Mouse (Mus musculus) bone marrow macrophage, adult 2 months (primary cell): ENCODE data around the gene Sdccag8. TPM values are rescaled to one million over a fixed set of nuclear protein-coding genes. Genes with fewer than 3 reads are reported as not detected.

Experiments used
- H3K27ac ChIP-seq: 2 replicates; pipeline ENCODE4 v1.5.1; 2012; ENCODE audit warnings: low read depth, low read length; ENCODE audit not compliant: insufficient read depth
- H3K4me1 ChIP-seq: 2 replicates; pipeline ENCODE4 v1.6.1; 2012; ENCODE audit warnings: low read length; ENCODE audit not compliant: control insufficient read depth, insufficient read depth
- H3K4me3 ChIP-seq: 2 replicates; pipeline ENCODE4 v1.5.1; 2012; ENCODE audit warnings: mild to moderate bottlenecking, low read length, moderate library complexity; ENCODE audit not compliant: insufficient read depth
- CTCF ChIP-seq: IDR thresholded peaks from 2 replicates; pipeline ENCODE4 v1.5.1; 2012; ENCODE audit warnings: low read depth, mild to moderate bottlenecking, low read length, moderate library complexity
- POLR2A ChIP-seq: IDR thresholded peaks from 2 replicates; pipeline ENCODE4 v1.6.1; 2012; ENCODE audit warnings: mild to moderate bottlenecking, low read depth, low read length, borderline replicate concordance
- polyA plus RNA-seq: library from polyadenylated mRNA; stranded (reverse); fragments of >200 nt; gene quantifications from 2 replicates; pipeline ENCODE4 v1.2.4, GENCODE M21; 2012; ENCODE audit not compliant: missing spikeins, insufficient read depth, insufficient read length

Gene Sdccag8
- 24.5 and 26.0 TPM in 2 replicates for polyA plus RNA-seq

DNA sequence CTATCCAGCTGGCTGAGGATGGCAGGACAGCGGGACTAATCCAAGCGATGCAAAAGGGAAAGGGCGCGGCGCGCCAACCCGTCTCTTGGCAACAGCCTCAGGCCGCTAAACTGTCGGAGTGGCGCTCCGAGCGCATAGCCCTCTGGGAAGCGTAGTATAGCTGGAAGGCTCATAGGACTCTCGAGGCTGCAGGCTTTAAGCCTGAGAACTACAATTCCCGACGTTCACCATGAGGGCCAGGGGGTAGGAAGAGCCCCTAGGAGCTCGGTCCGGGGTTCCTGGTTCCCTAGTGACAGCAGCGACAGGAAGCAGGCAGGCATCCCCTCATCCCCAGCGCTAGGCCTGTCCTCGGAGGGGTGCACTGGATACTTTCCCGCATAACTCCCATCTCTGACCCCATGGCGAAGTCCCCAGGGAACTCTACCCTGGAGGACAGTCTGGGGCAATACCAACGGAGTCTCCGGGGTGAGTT lies at the start of gene Sdccag8:
Sdccag8 (plus strand) TSS at position 70 of the 472 bp plus-strand sequence.
- Histone ChIP-seq H3K4me1 (peaks cover 32% of the 10 kb centered on the region), H3K4me3 (peak within 1 kb of the TSS; percentile 74), H3K27ac (peak within 1 kb of the TSS; percentile 93)
- TF ChIP-seq CTCF (no peak), POLR2A (no peak)

DNA sequence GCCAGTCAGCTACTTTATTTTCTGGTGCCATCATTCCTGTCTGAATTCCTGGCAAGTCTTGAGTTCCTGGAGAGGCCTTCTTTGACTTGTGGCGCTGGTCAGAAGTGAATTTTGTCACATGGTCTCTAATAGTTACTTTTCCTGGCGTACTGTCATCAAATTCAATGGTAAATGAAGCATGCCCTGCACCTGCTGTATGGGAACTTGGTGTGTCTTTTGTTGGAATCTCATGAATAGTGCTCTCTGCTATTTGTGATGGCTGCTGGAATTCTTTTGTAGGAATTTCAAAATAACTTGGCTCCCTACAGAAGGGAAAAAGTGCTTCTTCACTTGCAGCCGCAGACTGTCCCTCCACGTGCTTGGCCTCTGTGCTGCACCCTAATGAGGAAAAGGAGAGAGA lies 39.9 kb upstream of the Sdccag8 start:
- no peaks in the 10 kb centered on the region for H3K4me1 ChIP-seq
- no peak overlapping the region for H3K4me3 ChIP-seq
- H3K27ac ChIP-seq, result no peak overlapping the region
- TF ChIP-seq CTCF, result no peak
- no peak for TF ChIP-seq POLR2A

GRCm38 (mm10) chr1:176789326-176789725 lies 25.1 kb upstream of the Sdccag8 start:
- TF ChIP-seq CTCF, result no peak
- TF ChIP-seq POLR2A, result no peak
- Histone ChIP-seq H3K4me3 (no peak overlapping the region), H3K4me1 (peaks cover 9% of the 10 kb centered on the region; the same call in 1 of the 2 replicates), H3K27ac (no peak overlapping the region)

- TF ChIP-seq CTCF (no peak), POLR2A (no peak)
- Histone ChIP-seq H3K27ac (peak overlapping the region; percentile 22; the same call in 1 of the 2 replicates), H3K4me1 (peaks cover 18% of the 10 kb centered on the region), H3K4me3 (no peak overlapping the region)
Measured at GRCm38 (mm10) chr1:176792175-176792574, 22.3 kb upstream of the Sdccag8 start.

GRCm38 (mm10) chr1:176798673-176799072 lies 15.8 kb upstream of the Sdccag8 start:
- Histone ChIP-seq H3K4me3 (no peak overlapping the region), H3K4me1 (peaks cover 32% of the 10 kb centered on the region), H3K27ac (no peak overlapping the region)
- TF ChIP-seq POLR2A (no peak), CTCF (no peak)

DNA sequence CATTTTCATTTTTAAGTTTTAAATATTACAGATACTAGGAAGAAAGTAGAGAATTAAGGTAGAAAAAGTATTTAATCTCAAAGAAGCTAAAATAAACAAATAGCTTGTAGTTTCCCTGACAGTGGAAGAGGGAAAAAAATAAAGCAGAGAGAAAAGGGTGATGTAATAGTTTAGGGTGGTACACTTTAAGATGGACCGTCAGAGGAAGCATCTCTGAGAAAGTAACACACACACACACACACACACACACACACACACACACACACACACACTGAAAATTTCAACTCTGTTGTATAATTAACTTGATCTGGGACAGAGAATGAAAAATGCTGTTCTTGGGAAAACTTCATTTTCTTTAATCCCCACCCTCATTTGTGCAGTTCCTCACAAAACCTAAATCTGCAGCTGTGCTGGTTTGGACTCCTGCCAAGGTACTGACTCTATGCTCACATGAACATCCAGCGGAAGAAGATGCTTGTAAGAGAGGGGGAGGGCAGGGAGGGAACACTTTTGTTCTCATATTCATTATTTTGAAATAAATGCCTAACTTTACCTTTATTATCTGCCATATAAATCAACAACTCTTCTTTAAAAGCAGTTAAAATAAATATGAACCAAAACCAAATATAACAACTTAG lies 13.6 kb upstream of the Sdccag8 start:
- TF ChIP-seq CTCF (no peak), POLR2A (no peak)
- Histone ChIP-seq H3K4me1 (peaks cover 23% of the 10 kb centered on the region), H3K4me3 (peak overlapping the region; percentile 37; the same call in 1 of the 2 replicates), H3K27ac (peak overlapping the region; percentile 78)

DNA sequence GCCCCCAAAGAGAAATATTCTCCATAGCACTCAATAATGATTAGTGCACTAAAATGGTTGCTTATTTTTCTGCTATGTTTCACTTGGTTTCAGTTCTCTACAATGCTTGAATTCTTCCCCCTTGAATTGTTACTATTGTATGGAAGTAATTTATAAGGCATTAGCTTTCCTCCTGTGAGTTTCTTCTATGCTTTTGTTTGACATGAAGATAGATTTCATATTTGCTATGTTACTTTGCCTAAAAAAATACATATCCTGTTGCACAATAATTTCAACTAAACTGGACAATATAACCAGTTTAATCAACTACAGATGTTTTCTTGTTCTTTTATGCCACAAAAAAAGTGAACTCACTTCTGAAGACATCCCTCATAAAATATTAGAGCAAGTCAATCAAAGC lies 4.3 kb upstream of the Sdccag8 start:
- peaks cover 23% of the 10 kb centered on the region for H3K4me1 ChIP-seq
- TF ChIP-seq POLR2A, result no peak
- no peak for TF ChIP-seq CTCF
- no peak overlapping the region for H3K4me3 ChIP-seq
- no peak overlapping the region for H3K27ac ChIP-seq

- peak overlapping the region; percentile 93 for H3K27ac ChIP-seq
- no peak for TF ChIP-seq POLR2A
- no peak for TF ChIP-seq CTCF
Measured at GRCm38 (mm10) chr1:176811892-176812291, 2.6 kb upstream of the Sdccag8 start.

DNA sequence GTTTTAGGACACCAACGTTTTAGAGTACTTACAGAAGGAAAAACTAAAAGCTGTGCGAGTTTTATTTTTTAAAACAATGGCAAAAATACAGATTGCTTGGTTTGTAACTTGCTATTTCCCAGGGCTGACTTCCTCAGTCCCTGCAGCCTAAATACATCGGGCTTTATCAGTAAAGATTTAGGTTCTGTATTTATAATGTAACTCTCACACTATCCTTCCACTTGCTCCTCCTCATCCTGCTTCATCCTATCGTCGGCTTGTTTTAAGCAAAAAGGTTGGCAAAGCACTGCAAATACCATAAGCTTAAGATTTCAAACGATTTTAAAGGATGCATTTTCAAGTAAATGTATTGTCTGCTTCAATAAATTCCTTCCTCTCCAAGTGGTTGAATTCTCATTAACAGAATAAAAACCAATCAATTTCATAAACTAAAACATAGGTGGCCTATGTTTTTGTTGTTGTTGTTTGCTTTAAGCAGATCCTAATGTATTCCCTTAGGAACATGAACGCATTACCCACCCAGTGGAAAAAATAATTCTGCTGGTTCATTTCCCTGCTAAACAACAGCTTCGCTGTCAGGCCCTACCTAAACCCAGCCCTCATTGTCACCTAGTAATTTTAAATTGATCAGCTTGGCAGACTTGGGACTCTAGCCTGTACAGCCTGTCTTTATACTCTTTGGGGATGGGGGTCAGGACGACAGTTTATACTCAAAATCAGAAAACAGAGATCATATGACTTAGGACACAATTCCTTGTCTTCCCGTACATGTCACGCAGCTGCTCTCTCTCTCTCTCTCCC lies 1.8 kb upstream of the Sdccag8 start:
- no peak for TF ChIP-seq POLR2A
- no peak for TF ChIP-seq CTCF
- Histone ChIP-seq H3K27ac (peak overlapping the region; percentile 93), H3K4me1 (peaks cover 24% of the 10 kb centered on the region), H3K4me3 (peak overlapping the region; percentile 74)

More at GRCm38 (mm10) chr1:176811892-176812291, 2.6 kb upstream of the Sdccag8 start:
- Histone ChIP-seq H3K4me3 (peak overlapping the region; percentile 74), H3K4me1 (peaks cover 23% of the 10 kb centered on the region)

- TF ChIP-seq POLR2A (no peak), CTCF (no peak)
Measured at GRCm38 (mm10) chr1:176813292-176814035, 996 bp upstream of the Sdccag8 start.

More at GRCm38 (mm10) chr1:176813292-176814035, 996 bp upstream of the Sdccag8 start:
- Histone ChIP-seq H3K4me3 (peak overlapping the region; percentile 74), H3K27ac (peak overlapping the region; percentile 93), H3K4me1 (peaks cover 30% of the 10 kb centered on the region)
